Mouse (Mus musculus): ENCODE results near the gene Hipk2. TPM values are rescaled to one million over a fixed set of nuclear protein-coding genes. Genes with fewer than 3 reads are reported as not detected.

Hipk2 gene
- polyA plus RNA-seq, 1 experiment from 2014 or later: 34.6 TPM

- Histone ChIP-seq H3K27ac (replicated peaks) (no peak overlapping the region), H3K9ac (no peak overlapping the region), H3K36me3 (no peaks in the 10 kb centered on the region), H3K4me2 (no peak overlapping the region), H3K9me3 (no peaks in the 10 kb centered on the region), H3K4me3 (no peak overlapping the region), H3K27me3 (no peaks in the 10 kb centered on the region), H3K4me1 (replicated peaks) (peaks cover 7% of the 10 kb centered on the region; the same call in 1 of the 2 replicates)
- no peak for ATAC-seq (ENCODE audit: low FRiP score, low read depth)
- WGBS: 90% methylated on average over 4 of the region's 4 CpGs
These were observed 24.6 kb upstream of the Hipk2 start for GRCm38 (mm10) chr6:38900479-38901126.

GRCm38 (mm10) chr6:38900073-38900472, 24.1 kb upstream of the Hipk2 start:
- no peak overlapping the region for H3K4me3 ChIP-seq
- no peak overlapping the region for H3K9ac ChIP-seq
- no peaks in the 10 kb centered on the region for H3K36me3 ChIP-seq
- 95% methylated on average over 4 of the region's 4 CpGs for WGBS
- no peak overlapping the region for H3K4me2 ChIP-seq
- no peak for ATAC-seq (ENCODE audit: low FRiP score, low read depth)
- peaks cover 7% of the 10 kb centered on the region; the same call in 1 of the 2 replicates for H3K4me1 ChIP-seq (replicated peaks)
- no peak overlapping the region for H3K27ac ChIP-seq (replicated peaks)
- H3K27me3 ChIP-seq: no peaks in the 10 kb centered on the region
- no peaks in the 10 kb centered on the region for H3K9me3 ChIP-seq

GRCm38 (mm10) chr6:38893615-38894014, 17.6 kb upstream of the Hipk2 start:
- no peak overlapping the region for H3K4me3 ChIP-seq
- no peak overlapping the region for H3K4me2 ChIP-seq
- H3K27ac ChIP-seq (replicated peaks): no peak overlapping the region
- peaks cover 7% of the 10 kb centered on the region; the same call in 1 of the 2 replicates for H3K4me1 ChIP-seq (replicated peaks)
- H3K36me3 ChIP-seq: no peaks in the 10 kb centered on the region
- no peak overlapping the region for H3K9ac ChIP-seq
- ATAC-seq (ENCODE audit: low FRiP score, low read depth): no peak
- 92% methylated on average over 3 of the region's 3 CpGs for WGBS
- H3K9me3 ChIP-seq: no peaks in the 10 kb centered on the region
- no peaks in the 10 kb centered on the region for H3K27me3 ChIP-seq

- Histone ChIP-seq H3K9me3 (no peaks in the 10 kb centered on the region), H3K27me3 (no peaks in the 10 kb centered on the region), H3K4me1 (replicated peaks) (peaks cover 2% of the 10 kb centered on the region; the same call in 1 of the 2 replicates), H3K9ac (no peak overlapping the region), H3K4me2 (no peak overlapping the region), H3K36me3 (no peaks in the 10 kb centered on the region), H3K4me3 (no peak overlapping the region), H3K27ac (replicated peaks) (no peak overlapping the region)
- ATAC-seq (ENCODE audit: low FRiP score, low read depth): no peak
- 86% methylated on average over 2 of the region's 2 CpGs for WGBS
These were observed 16.1 kb upstream of the Hipk2 start for GRCm38 (mm10) chr6:38892017-38892416.

- no peak for ATAC-seq (ENCODE audit: low FRiP score, low read depth)
- H3K36me3 ChIP-seq: no peaks in the 10 kb centered on the region
- no peak overlapping the region for H3K9ac ChIP-seq
- H3K4me3 ChIP-seq: no peak overlapping the region
- no peak overlapping the region for H3K4me2 ChIP-seq
- H3K9me3 ChIP-seq: no peaks in the 10 kb centered on the region
- H3K27me3 ChIP-seq: no peaks in the 10 kb centered on the region
- no peaks in the 10 kb centered on the region for H3K4me1 ChIP-seq (replicated peaks)
- no peak overlapping the region for H3K27ac ChIP-seq (replicated peaks)
- 84% methylated on average over 6 of the region's 6 CpGs for WGBS
These were observed 13.2 kb upstream of the Hipk2 start for GRCm38 (mm10) chr6:38889156-38889555.

- 85% methylated on average over 4 of the region's 4 CpGs for WGBS
- H3K27ac ChIP-seq (replicated peaks): no peak overlapping the region
These were observed 11.5 kb upstream of the Hipk2 start for GRCm38 (mm10) chr6:38887436-38887835.

GRCm38 (mm10) chr6:38885132-38885531, 9.2 kb upstream of the Hipk2 start:
- Histone ChIP-seq H3K4me3 (no peak overlapping the region), H3K27me3 (no peaks in the 10 kb centered on the region), H3K4me2 (no peak overlapping the region), H3K4me1 (replicated peaks) (no peaks in the 10 kb centered on the region), H3K36me3 (no peaks in the 10 kb centered on the region), H3K9ac (no peak overlapping the region), H3K27ac (replicated peaks) (no peak overlapping the region), H3K9me3 (no peaks in the 10 kb centered on the region)
- ATAC-seq (ENCODE audit: low FRiP score, low read depth): no peak
- 65% methylated on average over 1 of the region's 1 CpGs for WGBS

More at GRCm38 (mm10) chr6:38887436-38887835, 11.5 kb upstream of the Hipk2 start:
- ATAC-seq (ENCODE audit: low FRiP score, low read depth): no peak
- Histone ChIP-seq H3K4me2 (no peak overlapping the region), H3K4me1 (replicated peaks) (no peaks in the 10 kb centered on the region), H3K9me3 (no peaks in the 10 kb centered on the region), H3K4me3 (no peak overlapping the region), H3K36me3 (no peaks in the 10 kb centered on the region), H3K9ac (no peak overlapping the region), H3K27me3 (no peaks in the 10 kb centered on the region)

GRCm38 (mm10) chr6:38884482-38884881, 8.5 kb upstream of the Hipk2 start:
- Histone ChIP-seq H3K36me3 (no peaks in the 10 kb centered on the region), H3K9ac (no peak overlapping the region), H3K27me3 (no peaks in the 10 kb centered on the region), H3K9me3 (no peaks in the 10 kb centered on the region), H3K4me2 (no peak overlapping the region), H3K4me3 (no peak overlapping the region), H3K4me1 (replicated peaks) (no peaks in the 10 kb centered on the region), H3K27ac (replicated peaks) (no peak overlapping the region)
- 87% methylated on average over 3 of the region's 3 CpGs for WGBS
- ATAC-seq (ENCODE audit: low FRiP score, low read depth): no peak

- no peaks in the 10 kb centered on the region for H3K27me3 ChIP-seq
- H3K9me3 ChIP-seq: no peaks in the 10 kb centered on the region
- ATAC-seq (ENCODE audit: low FRiP score, low read depth): no peak
- H3K4me2 ChIP-seq: no peak overlapping the region
- no peak overlapping the region for H3K4me3 ChIP-seq
- no peaks in the 10 kb centered on the region for H3K4me1 ChIP-seq (replicated peaks)
- no peak overlapping the region for H3K9ac ChIP-seq
- no peaks in the 10 kb centered on the region for H3K36me3 ChIP-seq
- WGBS: 55% methylated on average over 6 of the region's 6 CpGs
- H3K27ac ChIP-seq (replicated peaks): no peak overlapping the region
These were observed 6.8 kb upstream of the Hipk2 start for GRCm38 (mm10) chr6:38882728-38883171.

GRCm38 (mm10) chr6:38881975-38882374, 6.0 kb upstream of the Hipk2 start:
- Histone ChIP-seq H3K27ac (replicated peaks) (no peak overlapping the region), H3K4me2 (no peak overlapping the region), H3K36me3 (no peaks in the 10 kb centered on the region), H3K4me1 (replicated peaks) (peaks cover 3% of the 10 kb centered on the region), H3K4me3 (no peak overlapping the region), H3K9me3 (no peaks in the 10 kb centered on the region), H3K9ac (no peak overlapping the region), H3K27me3 (no peaks in the 10 kb centered on the region)
- WGBS: 63% methylated on average over 6 of the region's 6 CpGs
- ATAC-seq (ENCODE audit: low FRiP score, low read depth): no peak

GRCm38 (mm10) chr6:38881468-38881867, 5.5 kb upstream of the Hipk2 start:
- Histone ChIP-seq H3K27me3 (no peaks in the 10 kb centered on the region), H3K4me1 (replicated peaks) (peaks cover 6% of the 10 kb centered on the region), H3K36me3 (no peaks in the 10 kb centered on the region), H3K4me3 (no peak overlapping the region), H3K9ac (no peak overlapping the region), H3K9me3 (no peaks in the 10 kb centered on the region), H3K4me2 (no peak overlapping the region), H3K27ac (replicated peaks) (no peak overlapping the region)
- 79% methylated on average over 2 of the region's 2 CpGs for WGBS
- no peak for ATAC-seq (ENCODE audit: low FRiP score, low read depth)

- Histone ChIP-seq H3K9me3 (no peaks in the 10 kb centered on the region), H3K36me3 (no peaks in the 10 kb centered on the region), H3K9ac (no peak overlapping the region), H3K4me1 (replicated peaks) (peaks cover 19% of the 10 kb centered on the region), H3K4me2 (no peak overlapping the region), H3K27me3 (no peaks in the 10 kb centered on the region), H3K27ac (replicated peaks) (no peak overlapping the region), H3K4me3 (no peak overlapping the region)
- WGBS: 93% methylated on average over 2 of the region's 2 CpGs
- ATAC-seq (ENCODE audit: low FRiP score, low read depth): no peak
These were observed 1.7 kb upstream of the Hipk2 start for GRCm38 (mm10) chr6:38877674-38878073.

All from hindbrain, embryonic 15.5 days (tissue).